Mouse (Mus musculus) T-helper 1 cell (primary cell): ENCODE measurements at regions not wholly inside any gene's neighbourhood (a gene's known extent, or its start where the extent isn't known, plus 50 kb on each side); places are given as distances from the start of the nearest gene placed in this dataset.

Source experiments
- in situ Hi-C: fragments of 300-600 bp; cut with MboI, MseI; formaldehyde crosslinking; loops from one replicate; pipeline ENCODE4 v1.15.1; 2025; ENCODE audit warnings: high pct_unique_total_duplicates

- in situ Hi-C loops: no loop called here
These were observed 283.0 kb upstream of the Plxna2 start for GRCm38 (mm10) chr1:194334752-194335719.

- in situ Hi-C loops: no loop called here
These were observed 285.4 kb upstream of the Plxna2 start for GRCm38 (mm10) chr1:194332639-194333038.

GRCm38 (mm10) chr1:194330471-194330870, 287.5 kb upstream of the Plxna2 start:
- in situ Hi-C loops: no loop called here

GRCm38 (mm10) chr1:194320320-194321036, 297.5 kb upstream of the Plxna2 start:
- in situ Hi-C loops: no loop called here

- in situ Hi-C loops: no loop called here
These were observed 299.7 kb upstream of the Plxna2 start for GRCm38 (mm10) chr1:194318351-194318750.

- in situ Hi-C loops: no loop called here
These were observed 302.4 kb upstream of the Plxna2 start for GRCm38 (mm10) chr1:194315593-194315992.

GRCm38 (mm10) chr1:194310373-194310772, 307.6 kb upstream of the Plxna2 start:
- in situ Hi-C loops: no loop called here

- in situ Hi-C loops: no loop called here
These were observed 309.4 kb upstream of the Plxna2 start for GRCm38 (mm10) chr1:194308648-194309047.

- in situ Hi-C loops: no loop called here
These were observed 314.1 kb upstream of the Plxna2 start for GRCm38 (mm10) chr1:194303951-194304350.

- in situ Hi-C loops: no loop called here
These were observed 315.2 kb upstream of the Plxna2 start for GRCm38 (mm10) chr1:194302775-194303174.

- in situ Hi-C loops: no loop called here
These were observed 336.1 kb upstream of the Plxna2 start for GRCm38 (mm10) chr1:194281941-194282340.

- in situ Hi-C loops: no loop called here
These were observed 350.0 kb upstream of the Plxna2 start for GRCm38 (mm10) chr1:194268028-194268427.

GRCm38 (mm10) chr1:194262374-194262773, 355.6 kb upstream of the Plxna2 start:
- in situ Hi-C loops: no loop called here

- in situ Hi-C loops: no loop called here
These were observed 358.1 kb upstream of the Plxna2 start for GRCm38 (mm10) chr1:194259957-194260356.

GRCm38 (mm10) chr1:194244776-194245366, 373.1 kb upstream of the Plxna2 start:
- in situ Hi-C loops: no loop called here

GRCm38 (mm10) chr1:194241111-194241510, 376.9 kb upstream of the Plxna2 start:
- in situ Hi-C loops: no loop called here

- in situ Hi-C loops: no loop called here
These were observed 386.8 kb upstream of the Plxna2 start for GRCm38 (mm10) chr1:194231206-194231605.

- in situ Hi-C loops: no loop called here
These were observed 391.4 kb upstream of the Plxna2 start for GRCm38 (mm10) chr1:194226550-194227160.

- in situ Hi-C loops: no loop called here
These were observed 392.2 kb upstream of the Plxna2 start for GRCm38 (mm10) chr1:194225786-194226185.

- in situ Hi-C loops: no loop called here
These were observed 394.0 kb upstream of the Plxna2 start for GRCm38 (mm10) chr1:194224046-194224445.

- in situ Hi-C loops: no loop called here
These were observed 394.4 kb upstream of the Plxna2 start for GRCm38 (mm10) chr1:194223610-194224009.

- in situ Hi-C loops: no loop called here
These were observed 395.0 kb upstream of the Plxna2 start for GRCm38 (mm10) chr1:194223015-194223414.
